Mouse (Mus musculus) brain, embryonic 14.5 days (tissue): Measurements from ENCODE around the gene Wwc1. TPM values are rescaled to one million over a fixed set of nuclear protein-coding genes. Genes with fewer than 3 reads are reported as not detected.

ENCODE experiments used
- DNase-seq: peaks from one replicate; pipeline ENCODE4 v3.0.0-alpha.2; 2011; ENCODE audit warnings: low read depth
- CTCF ChIP-seq: fragments of 200-500 bp; IDR thresholded peaks from 2 replicates; pipeline ENCODE4 v1.5.1; 2012; ENCODE audit warnings: inconsistent platforms, mild to moderate bottlenecking, moderate library complexity, borderline replicate concordance; ENCODE audit not compliant: insufficient read depth, insufficient read length; ENCODE audit errors: extremely low read depth
- POLR2A ChIP-seq: fragments of 200-500 bp; IDR thresholded peaks from 2 replicates; pipeline ENCODE4 v1.6.1; 2012; ENCODE audit warnings: mild to moderate bottlenecking, inconsistent platforms, borderline replicate concordance; ENCODE audit not compliant: poor library complexity, insufficient read depth, insufficient read length, severe bottlenecking; ENCODE audit errors: extremely low read depth
- polyA plus RNA-seq: library from polyadenylated mRNA; depleted of rRNA; stranded (reverse); fragments of >200 nt; gene quantifications from 2 replicates; pipeline ENCODE4 v1.2.3, GENCODE M21; 2012

The Wwc1 gene
- polyA plus RNA-seq, 1 experiment = 45.1 TPM

- TF ChIP-seq CTCF (no peak), POLR2A (no peak)
- DNase-seq = peak; percentile 50
These were observed 9.6 kb upstream of the Wwc1 start for GRCm38 (mm10) chr11:35989967-35990366.

GRCm38 (mm10) chr11:35985841-35986393, 5.6 kb upstream of the Wwc1 start:
- TF ChIP-seq CTCF (0 out of 2 replicates have a peak, but pooled peaks have one; percentile 13), POLR2A (no peak)
- DNase-seq = peak; percentile 85

GRCm38 (mm10) chr11:35982734-35983133, 2.4 kb upstream of the Wwc1 start:
- DNase-seq = no peak
- no peak for TF ChIP-seq POLR2A

- TF ChIP-seq POLR2A = no peak
- no peak for TF ChIP-seq CTCF
- DNase-seq = peak; percentile 55
These were observed 455 bp downstream of the Wwc1 start for GRCm38 (mm10) chr11:35979733-35980410.

GRCm38 (mm10) chr11:35979266-35979732, 1.0 kb downstream of the Wwc1 start:
- peak; percentile 47 for DNase-seq
- no peak for TF ChIP-seq POLR2A
- no peak for TF ChIP-seq CTCF

- TF ChIP-seq POLR2A = no peak
- no peak for TF ChIP-seq CTCF
- DNase-seq = no peak
These were observed 2.5 kb downstream of the Wwc1 start for GRCm38 (mm10) chr11:35977796-35978195.

GRCm38 (mm10) chr11:35977096-35977495, 3.2 kb downstream of the Wwc1 start:
- TF ChIP-seq CTCF (no peak), POLR2A (no peak)
- no peak for DNase-seq

- DNase-seq = peak; percentile 89
- TF ChIP-seq POLR2A = no peak
- no peak for TF ChIP-seq CTCF
These were observed 3.8 kb downstream of the Wwc1 start for GRCm38 (mm10) chr11:35976482-35976881.

- DNase-seq = no peak
- TF ChIP-seq CTCF (no peak), POLR2A (no peak)
These were observed 5.5 kb downstream of the Wwc1 start for GRCm38 (mm10) chr11:35974632-35975450.

GRCm38 (mm10) chr11:35973135-35973534, 7.2 kb downstream of the Wwc1 start:
- TF ChIP-seq CTCF (no peak), POLR2A (no peak)
- no peak for DNase-seq

GRCm38 (mm10) chr11:35972270-35972931, 7.9 kb downstream of the Wwc1 start:
- TF ChIP-seq CTCF (no peak), POLR2A (no peak)
- DNase-seq = peak; percentile 70
